Mouse (Mus musculus) heart, postnatal 10 days (tissue): ENCODE measurements at regions not wholly inside any gene's neighbourhood (a gene's known extent, or its start where the extent isn't known, plus 50 kb on each side); places are given as distances from the start of the nearest gene placed in this dataset.

Experiments used
- microRNA-seq, 2 experiments: library from miRNA; unstranded; fragments of <30 nt; microRNA quantifications; one replicate each; pipeline ENCODE4 v1.2.0; 2022

Small RNAs in the stretch of these regions (microRNA-seq; reads per million reads assigned to microRNA genes)
- gene Gm22234 (0 reads per million in 2 experiments), gene Gm25297 (0 reads per million in 2 experiments)
